Mouse (Mus musculus): ENCODE results near the gene Rlbp1. TPM values are rescaled to one million over a fixed set of nuclear protein-coding genes. Genes with fewer than 3 reads are reported as not detected.

Gene Rlbp1
- not detected for polyA plus RNA-seq (2012; fragmentation: generic; extraction: Trizol)

DNA sequence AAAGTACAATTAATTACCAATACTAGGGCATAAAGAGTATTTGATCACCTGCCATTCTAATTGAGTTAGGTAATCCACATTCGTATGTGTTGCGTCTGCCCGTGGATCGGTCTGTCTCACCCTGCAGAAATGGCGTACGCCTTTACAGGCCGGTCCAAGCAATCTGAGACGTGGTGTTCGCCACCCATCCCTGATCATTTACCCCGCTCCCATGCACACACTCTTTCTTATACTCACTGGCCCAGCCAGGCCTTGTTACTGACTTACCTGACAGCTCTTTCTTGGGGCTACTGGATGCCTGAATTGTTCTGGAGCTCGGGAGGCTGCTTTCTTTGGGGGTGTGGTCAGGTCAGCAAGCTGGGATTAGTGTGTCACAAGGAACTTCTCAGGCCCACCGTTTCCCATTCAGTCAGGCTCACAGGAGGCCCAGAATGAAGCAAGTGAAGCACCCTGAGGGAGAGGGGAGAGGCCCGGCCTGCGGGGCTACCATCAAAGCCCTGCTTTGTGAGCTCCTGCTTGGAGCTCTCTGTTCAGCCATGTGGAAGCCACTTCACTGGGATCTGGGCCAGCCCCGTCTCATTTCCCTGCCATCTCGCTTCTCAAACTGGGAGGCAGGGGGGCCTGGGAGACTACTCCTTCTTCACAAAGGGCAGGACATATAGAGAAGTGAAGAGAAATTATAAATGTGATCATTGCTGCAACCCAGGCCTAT, at the start of gene Rlbp1:
Gene Rlbp1 (minus strand): TSS at position 627 of the 712 bp plus-strand sequence.
- no peak within 1 kb of the TSS for H3ac ChIP-seq (ENCODE audit: control insufficient read depth, insufficient read length)
- TF ChIP-seq SRF (IDR thresholded peaks at IDR 0.05; ENCODE audit: control insufficient read depth, insufficient read length, low read depth) = no peak
- no peak for TF ChIP-seq USF1 (IDR thresholded peaks at IDR 0.05; ENCODE audit: low read depth)
- TF ChIP-seq CEBPB (IDR thresholded peaks at IDR 0.05; ENCODE audit: insufficient read depth, poor library complexity, severe bottlenecking) = no peak
- no peak for TF ChIP-seq POLR2A (IDR thresholded peaks at IDR 0.05; ENCODE audit: insufficient read length, low read depth)
- TF ChIP-seq E2F4 (IDR thresholded peaks at IDR 0.05; ENCODE audit: insufficient read depth) = no peak
- no peak for TF ChIP-seq POLR2AphosphoS2 (IDR thresholded peaks at IDR 0.05; ENCODE audit: insufficient read length, low read depth)
- TF ChIP-seq TCF3 (IDR thresholded peaks at IDR 0.05; ENCODE audit: insufficient read length, low read depth) = no peak
- TF ChIP-seq MAX (IDR thresholded peaks at IDR 0.05; ENCODE audit: low read depth) = no peak
- TF ChIP-seq MYOG (IDR thresholded peaks at IDR 0.05; ENCODE audit: control insufficient read depth in 1 of 3, insufficient read depth in 1 of 3, insufficient read length in 2 of 3, low read depth in 2 of 3) = no peak
- no peak for TF ChIP-seq TCF12 (IDR thresholded peaks at IDR 0.05; ENCODE audit: insufficient read depth, poor library complexity, severe bottlenecking)
- TF ChIP-seq MYOD1 (IDR thresholded peaks at IDR 0.05; ENCODE audit: control insufficient read depth in 1 of 3, insufficient read length in 2 of 3, low read depth in 2 of 3) = no peak
- no peaks in the 10 kb centered on the region for H3K36me3 ChIP-seq (ENCODE audit: control insufficient read depth, insufficient read depth)
- H3K4me2 ChIP-seq (ENCODE audit: low read depth) = no peak within 1 kb of the TSS
- H3K79me2 ChIP-seq (ENCODE audit: control insufficient read depth, insufficient read depth) = no peaks in the 10 kb centered on the region
- no peak within 1 kb of the TSS for H3K4me3 ChIP-seq
- H3K27me3 ChIP-seq (ENCODE audit: control insufficient read depth, insufficient read depth, insufficient read length) = peaks cover 27% of the 10 kb centered on the region

DNA sequence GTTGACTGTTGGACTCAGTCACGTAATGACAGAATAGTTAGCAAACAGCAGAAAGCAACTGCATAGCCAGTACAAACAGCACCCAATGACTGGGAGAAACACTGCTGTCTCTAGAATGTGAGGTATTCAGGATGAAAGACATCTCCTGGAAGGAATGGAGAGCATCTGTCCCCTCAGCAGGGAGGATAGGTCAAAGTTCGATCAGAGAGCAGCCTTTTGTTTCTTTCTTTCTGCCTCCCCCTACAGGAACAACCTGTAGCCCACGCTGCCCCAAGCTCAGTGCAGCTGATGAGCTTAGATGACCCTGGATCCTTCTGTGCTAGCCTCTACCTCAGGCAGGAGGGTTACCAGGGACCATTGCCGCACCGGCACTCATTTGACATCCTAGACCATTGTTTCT, 41.4 kb upstream of the Rlbp1 start:
- no peak overlapping the region for H3K4me2 ChIP-seq (ENCODE audit: low read depth)
- H3K27me3 ChIP-seq (ENCODE audit: control insufficient read depth, insufficient read depth, insufficient read length) = no peaks in the 10 kb centered on the region
- no peaks in the 10 kb centered on the region for H3K79me2 ChIP-seq (ENCODE audit: control insufficient read depth, insufficient read depth)
- no peak overlapping the region for H3ac ChIP-seq (ENCODE audit: control insufficient read depth, insufficient read length)
- no peak overlapping the region for H3K4me3 ChIP-seq
- TF ChIP-seq MYOG (IDR thresholded peaks at IDR 0.05; ENCODE audit: control insufficient read depth in 1 of 3, insufficient read depth in 1 of 3, insufficient read length in 2 of 3, low read depth in 2 of 3) (no peak), USF1 (IDR thresholded peaks at IDR 0.05; ENCODE audit: low read depth) (no peak), CEBPB (IDR thresholded peaks at IDR 0.05; ENCODE audit: insufficient read depth, poor library complexity, severe bottlenecking) (no peak), TCF12 (IDR thresholded peaks at IDR 0.05; ENCODE audit: insufficient read depth, poor library complexity, severe bottlenecking) (no peak), MYOD1 (IDR thresholded peaks at IDR 0.05; ENCODE audit: control insufficient read depth in 1 of 3, insufficient read length in 2 of 3, low read depth in 2 of 3) (no peak), SRF (IDR thresholded peaks at IDR 0.05; ENCODE audit: control insufficient read depth, insufficient read length, low read depth) (no peak), POLR2A (IDR thresholded peaks at IDR 0.05; ENCODE audit: insufficient read length, low read depth) (no peak), REST (IDR thresholded peaks at IDR 0.05; ENCODE audit: insufficient read depth, insufficient read length) (no peak), TCF3 (IDR thresholded peaks at IDR 0.05; ENCODE audit: insufficient read length, low read depth) (no peak), POLR2AphosphoS2 (IDR thresholded peaks at IDR 0.05; ENCODE audit: insufficient read length, low read depth) (no peak), MAX (IDR thresholded peaks at IDR 0.05; ENCODE audit: low read depth) (no peak), E2F4 (IDR thresholded peaks at IDR 0.05; ENCODE audit: insufficient read depth) (no peak)
- H3K36me3 ChIP-seq (ENCODE audit: control insufficient read depth, insufficient read depth) = no peaks in the 10 kb centered on the region

DNA sequence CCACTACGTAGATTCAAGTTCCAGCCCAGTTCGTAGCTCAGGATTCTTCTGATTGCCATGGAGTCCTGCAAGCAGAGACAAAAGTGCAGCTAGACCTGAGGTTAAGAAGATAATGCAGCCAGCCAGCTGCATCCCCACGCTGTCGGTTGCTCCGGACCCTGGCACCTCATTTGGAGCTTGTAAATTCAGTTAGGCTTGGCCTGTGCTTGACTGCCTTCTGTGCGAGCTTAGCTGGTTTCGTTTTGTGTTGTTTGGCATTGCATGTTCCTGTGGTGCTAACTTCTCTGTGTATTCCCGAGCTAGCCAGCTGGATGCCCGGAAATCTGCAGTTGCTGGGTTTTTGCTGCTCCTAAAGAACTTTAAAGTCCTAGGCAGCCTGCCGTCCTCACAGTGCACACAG, 39.0 kb upstream of the Rlbp1 start:
- Histone ChIP-seq H3K4me2 (ENCODE audit: low read depth) (no peak overlapping the region), H3K27me3 (ENCODE audit: control insufficient read depth, insufficient read depth, insufficient read length) (no peaks in the 10 kb centered on the region), H3ac (ENCODE audit: control insufficient read depth, insufficient read length) (no peak overlapping the region), H3K36me3 (ENCODE audit: control insufficient read depth, insufficient read depth) (no peaks in the 10 kb centered on the region), H3K79me2 (ENCODE audit: control insufficient read depth, insufficient read depth) (no peaks in the 10 kb centered on the region), H3K4me3 (no peak overlapping the region)
- TF ChIP-seq POLR2AphosphoS2 (IDR thresholded peaks at IDR 0.05; ENCODE audit: insufficient read length, low read depth) (no peak), MYOD1 (IDR thresholded peaks at IDR 0.05; ENCODE audit: control insufficient read depth in 1 of 3, insufficient read length in 2 of 3, low read depth in 2 of 3) (no peak), TCF12 (IDR thresholded peaks at IDR 0.05; ENCODE audit: insufficient read depth, poor library complexity, severe bottlenecking) (no peak), E2F4 (IDR thresholded peaks at IDR 0.05; ENCODE audit: insufficient read depth) (no peak), TCF3 (IDR thresholded peaks at IDR 0.05; ENCODE audit: insufficient read length, low read depth) (no peak), USF1 (IDR thresholded peaks at IDR 0.05; ENCODE audit: low read depth) (no peak), MYOG (IDR thresholded peaks at IDR 0.05; ENCODE audit: control insufficient read depth in 1 of 3, insufficient read depth in 1 of 3, insufficient read length in 2 of 3, low read depth in 2 of 3) (no peak), REST (IDR thresholded peaks at IDR 0.05; ENCODE audit: insufficient read depth, insufficient read length) (no peak), SRF (IDR thresholded peaks at IDR 0.05; ENCODE audit: control insufficient read depth, insufficient read length, low read depth) (no peak), MAX (IDR thresholded peaks at IDR 0.05; ENCODE audit: low read depth) (no peak), CEBPB (IDR thresholded peaks at IDR 0.05; ENCODE audit: insufficient read depth, poor library complexity, severe bottlenecking) (no peak), POLR2A (IDR thresholded peaks at IDR 0.05; ENCODE audit: insufficient read length, low read depth) (no peak)

DNA sequence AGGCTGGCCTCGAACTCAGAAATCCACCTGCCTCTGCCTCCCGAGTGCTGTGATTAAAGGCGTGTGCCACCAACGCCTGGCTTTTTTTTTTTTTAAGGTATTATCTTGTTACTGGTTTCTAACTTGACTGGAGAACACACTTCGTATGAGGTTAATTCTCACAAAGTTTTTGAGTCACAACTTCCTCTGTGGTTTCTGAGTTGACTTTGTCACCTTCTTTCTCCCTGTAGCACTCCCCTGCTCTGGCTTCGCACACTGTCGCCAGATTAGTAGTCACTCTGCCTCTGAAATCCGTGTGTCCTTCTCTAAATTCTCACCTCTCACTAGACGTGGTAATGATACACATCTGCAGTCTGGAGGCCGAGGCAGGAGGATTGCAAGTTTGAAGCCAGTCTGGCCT, 36.0 kb upstream of the Rlbp1 start:
- Histone ChIP-seq H3ac (ENCODE audit: control insufficient read depth, insufficient read length) (no peak overlapping the region), H3K79me2 (ENCODE audit: control insufficient read depth, insufficient read depth) (no peaks in the 10 kb centered on the region), H3K4me3 (no peak overlapping the region), H3K36me3 (ENCODE audit: control insufficient read depth, insufficient read depth) (no peaks in the 10 kb centered on the region), H3K4me2 (ENCODE audit: low read depth) (no peak overlapping the region), H3K27me3 (ENCODE audit: control insufficient read depth, insufficient read depth, insufficient read length) (no peaks in the 10 kb centered on the region)
- TF ChIP-seq MYOG (IDR thresholded peaks at IDR 0.05; ENCODE audit: control insufficient read depth in 1 of 3, insufficient read depth in 1 of 3, insufficient read length in 2 of 3, low read depth in 2 of 3) (no peak), TCF12 (IDR thresholded peaks at IDR 0.05; ENCODE audit: insufficient read depth, poor library complexity, severe bottlenecking) (no peak), CEBPB (IDR thresholded peaks at IDR 0.05; ENCODE audit: insufficient read depth, poor library complexity, severe bottlenecking) (no peak), USF1 (IDR thresholded peaks at IDR 0.05; ENCODE audit: low read depth) (no peak), TCF3 (IDR thresholded peaks at IDR 0.05; ENCODE audit: insufficient read length, low read depth) (no peak), POLR2AphosphoS2 (IDR thresholded peaks at IDR 0.05; ENCODE audit: insufficient read length, low read depth) (no peak), SRF (IDR thresholded peaks at IDR 0.05; ENCODE audit: control insufficient read depth, insufficient read length, low read depth) (no peak), REST (IDR thresholded peaks at IDR 0.05; ENCODE audit: insufficient read depth, insufficient read length) (no peak), E2F4 (IDR thresholded peaks at IDR 0.05; ENCODE audit: insufficient read depth) (no peak), MYOD1 (IDR thresholded peaks at IDR 0.05; ENCODE audit: control insufficient read depth in 1 of 3, insufficient read length in 2 of 3, low read depth in 2 of 3) (no peak)

Data from myocyte (in vitro differentiated cells).